Mouse (Mus musculus) liver, embryonic 16.5 days (tissue): ENCODE data around the gene H2-Ab1. TPM values are rescaled to one million over a fixed set of nuclear protein-coding genes. Genes with fewer than 3 reads are reported as not detected.
"Not testable (repeated sequence)": the region's sequence is repeated elsewhere in the genome, so short reads cannot be mapped to it uniquely, and the experiment has no call there.

Experiments
- ATAC-seq: fragments of 200-750 bp; cut with Nextera tagmentation; 2 replicates; pipeline ENCODE4 v1.8.0; 2017; ENCODE audit warnings: low read depth, mild to moderate bottlenecking, moderate number of reproducible peaks, moderate library complexity
- H3K27ac ChIP-seq: fragments of 300-500 bp; sonication (generic); 2 replicates; pipeline ENCODE4 v1.5.1; 2014; ENCODE audit warnings: mild to moderate bottlenecking, low read length
- H3K27me3 ChIP-seq: fragments of 300-500 bp; sonication (generic); 2 replicates; pipeline ENCODE4 v1.6.1; 2014; ENCODE audit warnings: low read depth, low read length, mixed read lengths; ENCODE audit not compliant: control insufficient read depth, insufficient read depth
- H3K36me3 ChIP-seq: fragments of 300-500 bp; sonication (generic); 2 replicates; pipeline ENCODE4 v1.6.1; 2014; ENCODE audit warnings: mild to moderate bottlenecking; ENCODE audit not compliant: control insufficient read depth, insufficient read depth
- H3K4me1 ChIP-seq: fragments of 300-500 bp; sonication (generic); 2 replicates; pipeline ENCODE4 v1.6.1; 2014; ENCODE audit warnings: low read depth, low read length, mixed read lengths; ENCODE audit not compliant: control insufficient read depth
- H3K4me2 ChIP-seq: fragments of 300-500 bp; sonication (generic); 2 replicates; pipeline ENCODE4 v1.6.1; 2014; ENCODE audit warnings: low read depth, low read length, mixed read lengths
- H3K4me3 ChIP-seq: fragments of 300-500 bp; sonication (generic); 2 replicates; pipeline ENCODE4 v1.5.1; 2014; ENCODE audit warnings: low read depth, mild to moderate bottlenecking, low read length
- H3K9ac ChIP-seq: fragments of 300-500 bp; sonication (generic); 2 replicates; pipeline ENCODE4 v1.6.1; 2014; ENCODE audit warnings: low read depth, low read length
- H3K9me3 ChIP-seq: fragments of 300-500 bp; sonication (generic); replicated peaks from 2 replicates; pipeline ENCODE4 v1.6.1; 2016; ENCODE audit warnings: low read length; ENCODE audit not compliant: control insufficient read depth
- WGBS: fragments of 180-500 bp; shearing (Covaris S2); extraction: QIAGEN DNeasy Blood & Tissue Kit; methylation state at CpG from one replicate; pipeline ENCODE4 v1.1.7; 2014; ENCODE audit not compliant: insufficient replicate concordance; 5-methylcytosine and 5-hydroxymethylcytosine counted together
- polyA plus RNA-seq: library from polyadenylated mRNA; unstranded; fragments of >200 nt; fragmentation: Nextera tagmentation; extraction: Ambion mirVana; gene quantifications from 2 replicates; pipeline ENCODE4 v1.2.1, GENCODE M21; 2015

H2-Ab1 gene
- polyA plus RNA-seq, 1 experiment from 2014 or later, result 12.0 TPM

- 63% methylated on average over 8 of the region's 8 CpGs for WGBS
- H3K27ac ChIP-seq, result no peak overlapping the region
- no peak overlapping the region for H3K9ac ChIP-seq
These were observed 40.1 kb upstream of the H2-Ab1 start for GRCm38 (mm10) chr17:34217216-34217928.

GRCm38 (mm10) chr17:34217986-34218385, 39.5 kb upstream of the H2-Ab1 start:
- no peaks in the 10 kb centered on the region for H3K4me1 ChIP-seq
- no peak overlapping the region for H3K9ac ChIP-seq
- no peak overlapping the region for H3K4me2 ChIP-seq
- no peak overlapping the region for H3K27ac ChIP-seq
- no peak overlapping the region for H3K4me3 ChIP-seq
- no peaks in the 10 kb centered on the region for H3K36me3 ChIP-seq
- ATAC-seq, result no peak
- 64% methylated on average over 5 of the region's 5 CpGs for WGBS
- no peaks in the 10 kb centered on the region; the same call in 1 of the 2 replicates for H3K27me3 ChIP-seq
- 0 out of 2 replicates have a peak, but pooled peaks cover 2% of the 10 kb centered on the region for H3K9me3 ChIP-seq

More at GRCm38 (mm10) chr17:34217216-34217928, 40.1 kb upstream of the H2-Ab1 start:
- Histone ChIP-seq H3K4me2 (no peak overlapping the region), H3K4me1 (no peaks in the 10 kb centered on the region), H3K36me3 (no peaks in the 10 kb centered on the region), H3K9me3 (0 out of 2 replicates have a peak, but pooled peaks cover 2% of the 10 kb centered on the region), H3K27me3 (no peaks in the 10 kb centered on the region; the same call in 1 of the 2 replicates), H3K4me3 (no peak overlapping the region)
- no peak for ATAC-seq

GRCm38 (mm10) chr17:34218675-34219074, 38.8 kb upstream of the H2-Ab1 start:
- Histone ChIP-seq H3K4me3 (no peak overlapping the region), H3K27ac (no peak overlapping the region), H3K4me1 (no peaks in the 10 kb centered on the region), H3K9me3 (0 out of 2 replicates have a peak, but pooled peaks cover 2% of the 10 kb centered on the region), H3K4me2 (no peak overlapping the region), H3K36me3 (no peaks in the 10 kb centered on the region), H3K9ac (no peak overlapping the region), H3K27me3 (no peaks in the 10 kb centered on the region; the same call in 1 of the 2 replicates)
- WGBS, result 79% methylated on average over 11 of the region's 11 CpGs
- ATAC-seq, result no peak

GRCm38 (mm10) chr17:34219096-34219495, 38.4 kb upstream of the H2-Ab1 start:
- H3K9me3 ChIP-seq, H3K27ac ChIP-seq, H3K27me3 ChIP-seq, H3K4me2 ChIP-seq, H3K9ac ChIP-seq, ATAC-seq, H3K4me1 ChIP-seq, H3K4me3 ChIP-seq, H3K36me3 ChIP-seq: not testable (repeated sequence)
- WGBS, result 82% methylated on average over 8 of the region's 11 CpGs

GRCm38 (mm10) chr17:34219801-34220200, 37.7 kb upstream of the H2-Ab1 start:
- not testable (repeated sequence) for H3K9ac ChIP-seq, ATAC-seq, H3K4me2 ChIP-seq, H3K4me1 ChIP-seq, H3K27me3 ChIP-seq, H3K27ac ChIP-seq, H3K4me3 ChIP-seq, H3K9me3 ChIP-seq, H3K36me3 ChIP-seq
- 84% methylated on average over 3 of the region's 7 CpGs for WGBS

GRCm38 (mm10) chr17:34220401-34220800, 37.1 kb upstream of the H2-Ab1 start:
- no CpG with 5 or more reads among the region's 16 CpGs for WGBS
- H3K27ac ChIP-seq, result not testable (repeated sequence)

GRCm38 (mm10) chr17:34224816-34225215, 32.7 kb upstream of the H2-Ab1 start:
- no peak overlapping the region for H3K4me3 ChIP-seq
- H3K4me2 ChIP-seq, result no peak overlapping the region
- no peaks in the 10 kb centered on the region for H3K36me3 ChIP-seq
- H3K9ac ChIP-seq, result no peak overlapping the region
- H3K4me1 ChIP-seq, result no peaks in the 10 kb centered on the region
- H3K27me3 ChIP-seq, result no peaks in the 10 kb centered on the region
- ATAC-seq, result no peak
- no peaks in the 10 kb centered on the region for H3K9me3 ChIP-seq
- WGBS, result 61% methylated on average over 3 of the region's 3 CpGs
- no peak overlapping the region for H3K27ac ChIP-seq

More at GRCm38 (mm10) chr17:34220401-34220800, 37.1 kb upstream of the H2-Ab1 start:
- H3K9me3 ChIP-seq, H3K36me3 ChIP-seq, H3K4me2 ChIP-seq, H3K4me3 ChIP-seq, H3K27me3 ChIP-seq, ATAC-seq, H3K4me1 ChIP-seq, H3K9ac ChIP-seq: not testable (repeated sequence)

GRCm38 (mm10) chr17:34225426-34225825, 32.1 kb upstream of the H2-Ab1 start:
- 82% methylated on average over 8 of the region's 8 CpGs for WGBS
- H3K27me3 ChIP-seq, result no peaks in the 10 kb centered on the region
- no peak for ATAC-seq
- H3K4me3 ChIP-seq, result no peak overlapping the region
- H3K9me3 ChIP-seq, result no peaks in the 10 kb centered on the region
- H3K4me2 ChIP-seq, result no peak overlapping the region
- H3K4me1 ChIP-seq, result no peaks in the 10 kb centered on the region
- no peak overlapping the region for H3K27ac ChIP-seq
- no peak overlapping the region for H3K9ac ChIP-seq
- no peaks in the 10 kb centered on the region for H3K36me3 ChIP-seq

- not testable (repeated sequence) for H3K36me3 ChIP-seq, H3K4me1 ChIP-seq, H3K4me2 ChIP-seq, H3K9me3 ChIP-seq, H3K27ac ChIP-seq, H3K9ac ChIP-seq, H3K27me3 ChIP-seq, H3K4me3 ChIP-seq, ATAC-seq
- WGBS, result 94% methylated on average over 13 of the region's 23 CpGs
These were observed 31.6 kb upstream of the H2-Ab1 start for GRCm38 (mm10) chr17:34225911-34226310.
